Mouse (Mus musculus) forebrain, postnatal 0 days (tissue): Measurements from ENCODE around the gene Smyd5. TPM values are rescaled to one million over a fixed set of nuclear protein-coding genes. Genes with fewer than 3 reads are reported as not detected.

ENCODE experiments used
- ATAC-seq: fragments of 200-750 bp; cut with Nextera tagmentation; 2 replicates; pipeline ENCODE4 v1.8.0; 2017; ENCODE audit warnings: mild to moderate bottlenecking, moderate library complexity
- DNase-seq: peaks from one replicate; pipeline ENCODE4 v3.0.0-alpha.2; 2015
- H3K27ac ChIP-seq: fragments of 300-500 bp; sonication (generic); 2 replicates; pipeline ENCODE4 v1.5.1; 2014; ENCODE audit warnings: low read depth, mild to moderate bottlenecking, antibody characterized with exemption, low read length, moderate library complexity, mixed read lengths
- H3K27me3 ChIP-seq: fragments of 300-500 bp; sonication (generic); 2 replicates; pipeline ENCODE4 v1.6.1; 2014; ENCODE audit warnings: mild to moderate bottlenecking, low read length, mixed read lengths; ENCODE audit not compliant: insufficient read depth
- H3K36me3 ChIP-seq: fragments of 300-500 bp; sonication (generic); 2 replicates; pipeline ENCODE4 v1.6.1; 2014; ENCODE audit warnings: mild to moderate bottlenecking, moderate library complexity; ENCODE audit not compliant: insufficient read depth
- H3K4me1 ChIP-seq: fragments of 300-500 bp; sonication (generic); 2 replicates; pipeline ENCODE4 v1.6.1; 2014; ENCODE audit warnings: antibody characterized with exemption; ENCODE audit not compliant: insufficient read depth
- H3K4me2 ChIP-seq: fragments of 300-500 bp; sonication (generic); 2 replicates; pipeline ENCODE4 v1.6.1; 2014; ENCODE audit warnings: low read depth, mild to moderate bottlenecking, moderate library complexity
- H3K4me3 ChIP-seq: fragments of 300-500 bp; sonication (generic); 2 replicates; pipeline ENCODE4 v1.5.1; 2014; ENCODE audit warnings: low read depth, low read length, mixed read lengths
- H3K9ac ChIP-seq: fragments of 300-500 bp; sonication (generic); 2 replicates; pipeline ENCODE4 v1.6.1; 2014; ENCODE audit warnings: mild to moderate bottlenecking
- H3K9me3 ChIP-seq: fragments of 300-500 bp; sonication (generic); 2 replicates; pipeline ENCODE4 v1.6.1; 2016; ENCODE audit warnings: low read length
- CTCF ChIP-seq: sonication (generic); IDR thresholded peaks from 2 replicates; pipeline ENCODE4 v1.5.1; 2016; ENCODE audit warnings: antibody characterized with exemption, control low read depth, low read depth
- WGBS: fragments of 180-500 bp; shearing (Covaris S2); extraction: QIAGEN DNeasy Blood & Tissue Kit; methylation state at CpG from one replicate; pipeline ENCODE4 v1.1.7; 2014; 5-methylcytosine and 5-hydroxymethylcytosine counted together
- polyA plus RNA-seq: library from polyadenylated mRNA; unstranded; fragments of >200 nt; fragmentation: Nextera tagmentation; extraction: Ambion mirVana; gene quantifications from 2 replicates; pipeline ENCODE4 v1.2.1, GENCODE M21; 2015
- total RNA-seq: library from RNA; depleted of rRNA; stranded (reverse); fragments of >200 nt; gene quantifications from 2 replicates; pipeline ENCODE4 v1.2.3, GENCODE M21; 2014

Gene Smyd5
- total and polyA plus RNA-seq, 2 experiments from 2014 or later, result 61.7 to 65.8 TPM

- no peak overlapping the region for H3K4me2 ChIP-seq
- DNase-seq (no peak), ATAC-seq (no peak)
- H3K4me3 ChIP-seq, result no peak overlapping the region
- no peaks in the 10 kb centered on the region for H3K4me1 ChIP-seq
- no peak for TF ChIP-seq CTCF
- 33% methylated on average over 2 of the region's 2 CpGs for WGBS
- no peaks in the 10 kb centered on the region for H3K9me3 ChIP-seq
- H3K36me3 ChIP-seq, result no peaks in the 10 kb centered on the region
- H3K27ac ChIP-seq, result peak overlapping the region; percentile 31; the same call in 1 of the 2 replicates
- H3K27me3 ChIP-seq, result peaks cover 2% of the 10 kb centered on the region; the same call in 1 of the 2 replicates
- H3K9ac ChIP-seq, result no peak overlapping the region
These were observed 29.2 kb upstream of the Smyd5 start for GRCm38 (mm10) chr6:85402613-85403012.

GRCm38 (mm10) chr6:85403039-85403438 is 28.8 kb upstream of the Smyd5 start:
- Histone ChIP-seq H3K4me2 (no peak overlapping the region), H3K27ac (peak overlapping the region; percentile 31; the same call in 1 of the 2 replicates), H3K4me3 (no peak overlapping the region), H3K36me3 (no peaks in the 10 kb centered on the region), H3K9me3 (no peaks in the 10 kb centered on the region), H3K4me1 (no peaks in the 10 kb centered on the region), H3K9ac (no peak overlapping the region), H3K27me3 (peaks cover 6% of the 10 kb centered on the region; the same call in 1 of the 2 replicates)
- DNase-seq (peak; percentile 58), ATAC-seq (peak; percentile 66)
- no peak for TF ChIP-seq CTCF
- WGBS, result 31% methylated on average over 10 of the region's 10 CpGs

- H3K9me3 ChIP-seq, result no peaks in the 10 kb centered on the region
- DNase-seq (no peak), ATAC-seq (no peak)
- TF ChIP-seq CTCF, result no peak
- peaks cover 31% of the 10 kb centered on the region for H3K27me3 ChIP-seq
- H3K27ac ChIP-seq, result no peak overlapping the region
- peak overlapping the region; percentile 27 for H3K4me3 ChIP-seq
- H3K9ac ChIP-seq, result peak overlapping the region; percentile 28; the same call in 1 of the 2 replicates
- no peaks in the 10 kb centered on the region for H3K36me3 ChIP-seq
- no peaks in the 10 kb centered on the region for H3K4me1 ChIP-seq
- 5% methylated on average over 31 of the region's 31 CpGs for WGBS
- peak overlapping the region; percentile 48 for H3K4me2 ChIP-seq
These were observed 22.8 kb upstream of the Smyd5 start for GRCm38 (mm10) chr6:85409003-85409402.

GRCm38 (mm10) chr6:85410771-85411273 is 21.0 kb upstream of the Smyd5 start:
- TF ChIP-seq CTCF, result peak; percentile 84
- no peak overlapping the region for H3K4me3 ChIP-seq
- DNase-seq, result peak; percentile 93
- H3K4me2 ChIP-seq, result no peak overlapping the region
- peak; percentile 97 for ATAC-seq
- no peak overlapping the region for H3K27ac ChIP-seq
- no peak overlapping the region for H3K9ac ChIP-seq
- H3K27me3 ChIP-seq, result peaks cover 31% of the 10 kb centered on the region
- WGBS, result 8% methylated on average over 13 of the region's 13 CpGs
- no peaks in the 10 kb centered on the region for H3K9me3 ChIP-seq
- H3K4me1 ChIP-seq, result no peaks in the 10 kb centered on the region
- no peaks in the 10 kb centered on the region for H3K36me3 ChIP-seq

GRCm38 (mm10) chr6:85415829-85416228 is 16.0 kb upstream of the Smyd5 start:
- Histone ChIP-seq H3K4me2 (no peak overlapping the region), H3K27me3 (no peaks in the 10 kb centered on the region), H3K4me3 (no peak overlapping the region), H3K9ac (no peak overlapping the region), H3K27ac (no peak overlapping the region), H3K36me3 (no peaks in the 10 kb centered on the region), H3K9me3 (no peaks in the 10 kb centered on the region), H3K4me1 (no peaks in the 10 kb centered on the region)
- no peak for ATAC-seq
- DNase-seq, result no peak
- TF ChIP-seq CTCF, result no peak
- 57% methylated on average over 3 of the region's 3 CpGs for WGBS

GRCm38 (mm10) chr6:85419150-85419549 is 12.6 kb upstream of the Smyd5 start:
- DNase-seq (no peak), ATAC-seq (no peak)
- H3K27ac ChIP-seq, result no peak overlapping the region
- H3K4me3 ChIP-seq, result no peak overlapping the region
- no peaks in the 10 kb centered on the region for H3K9me3 ChIP-seq
- H3K27me3 ChIP-seq, result peaks cover 3% of the 10 kb centered on the region; the same call in 1 of the 2 replicates
- H3K36me3 ChIP-seq, result no peaks in the 10 kb centered on the region
- no peaks in the 10 kb centered on the region for H3K4me1 ChIP-seq
- no peak for TF ChIP-seq CTCF
- no peak overlapping the region for H3K4me2 ChIP-seq
- H3K9ac ChIP-seq, result no peak overlapping the region
- 94% methylated on average over 2 of the region's 2 CpGs for WGBS

GRCm38 (mm10) chr6:85423836-85424379 is 7.9 kb upstream of the Smyd5 start, which contains the start of gene Noto:
Gene Noto (plus strand): TSS chr6:85423886.
- 18% methylated on average over 28 of the region's 28 CpGs for WGBS
- no peak for DNase-seq

More at GRCm38 (mm10) chr6:85423836-85424379, 7.9 kb upstream of the Smyd5 start, which contains the start of gene Noto:
- peaks cover 5% of the 10 kb centered on the region; the same call in 1 of the 2 replicates for H3K27me3 ChIP-seq
- H3K4me1 ChIP-seq, result no peaks in the 10 kb centered on the region
- no peak within 1 kb of the TSS for H3K9ac ChIP-seq
- H3K4me2 ChIP-seq, result no peak within 1 kb of the TSS
- no peaks in the 10 kb centered on the region for H3K9me3 ChIP-seq
- no peak for TF ChIP-seq CTCF
- no peaks in the 10 kb centered on the region for H3K36me3 ChIP-seq
- no peak within 1 kb of the TSS for H3K4me3 ChIP-seq
- no peak within 1 kb of the TSS for H3K27ac ChIP-seq
- ATAC-seq, result no peak
